Mouse (Mus musculus): ENCODE measurements at regions not wholly inside any gene's neighbourhood (a gene's known extent, or its start where the extent isn't known, plus 50 kb on each side); places are given as distances from the start of the nearest gene placed in this dataset.

GRCm38 (mm10) chr2:167878255-167878865 lies 53.5 kb upstream of the Ptpn1 start:
- ATAC-seq (ENCODE audit: extremely low read depth, insufficient number of reproducible peaks, low FRiP score, low TSS enrichment): no peak
- H3K9ac ChIP-seq: no peak overlapping the region
- H3K9me3 ChIP-seq: peaks cover 7% of the 10 kb centered on the region; the same call in 1 of the 2 replicates
- no peak overlapping the region for H3K4me2 ChIP-seq
- no peak overlapping the region for H3K4me3 ChIP-seq
- no peak overlapping the region for H3K27ac ChIP-seq (replicated peaks)
- H3K36me3 ChIP-seq: no peaks in the 10 kb centered on the region
- H3K4me1 ChIP-seq: peaks cover 14% of the 10 kb centered on the region
- WGBS: 27% methylated on average over 11 of the region's 11 CpGs
- H3K27me3 ChIP-seq (replicated peaks): no peaks in the 10 kb centered on the region; the same call in 1 of the 2 replicates

- no peak overlapping the region for H3K27ac ChIP-seq (replicated peaks)
- no peak overlapping the region for H3K4me3 ChIP-seq
- H3K9ac ChIP-seq: no peak overlapping the region; the same call in 1 of the 2 replicates
- H3K4me2 ChIP-seq: no peak overlapping the region
- 35% methylated on average over 11 of the region's 11 CpGs for WGBS
- H3K9me3 ChIP-seq: peaks cover 3% of the 10 kb centered on the region; the same call in 1 of the 2 replicates
- ATAC-seq (ENCODE audit: extremely low read depth, insufficient number of reproducible peaks, low FRiP score, low TSS enrichment): no peak
- peaks cover 4% of the 10 kb centered on the region; the same call in 1 of the 2 replicates for H3K27me3 ChIP-seq (replicated peaks)
- H3K4me1 ChIP-seq: peaks cover 14% of the 10 kb centered on the region
- no peaks in the 10 kb centered on the region for H3K36me3 ChIP-seq
Measured at GRCm38 (mm10) chr2:167877254-167877870, 54.5 kb upstream of the Ptpn1 start.

GRCm38 (mm10) chr2:167872507-167872906 lies 59.4 kb upstream of the Ptpn1 start:
- 86% methylated on average over 4 of the region's 4 CpGs for WGBS
- Histone ChIP-seq H3K4me3 (no peak overlapping the region), H3K9me3 (no peaks in the 10 kb centered on the region), H3K27ac (replicated peaks) (no peak overlapping the region), H3K9ac (no peak overlapping the region), H3K36me3 (no peaks in the 10 kb centered on the region), H3K27me3 (replicated peaks) (0 out of 2 replicates have a peak, but pooled peaks cover 11% of the 10 kb centered on the region), H3K4me2 (no peak overlapping the region), H3K4me1 (peaks cover 7% of the 10 kb centered on the region)
- ATAC-seq (ENCODE audit: extremely low read depth, insufficient number of reproducible peaks, low FRiP score, low TSS enrichment): no peak; the same call in 1 of the 2 replicates

GRCm38 (mm10) chr2:167870153-167870552 lies 61.7 kb upstream of the Ptpn1 start:
- Histone ChIP-seq H3K36me3 (no peaks in the 10 kb centered on the region), H3K9ac (no peak overlapping the region), H3K4me3 (no peak overlapping the region), H3K9me3 (no peaks in the 10 kb centered on the region), H3K4me2 (no peak overlapping the region), H3K4me1 (peaks cover 28% of the 10 kb centered on the region), H3K27me3 (replicated peaks) (0 out of 2 replicates have a peak, but pooled peaks cover 11% of the 10 kb centered on the region), H3K27ac (replicated peaks) (no peak overlapping the region)
- WGBS: 75% methylated on average over 6 of the region's 6 CpGs
- ATAC-seq (ENCODE audit: extremely low read depth, insufficient number of reproducible peaks, low FRiP score, low TSS enrichment): no peak

- H3K4me2 ChIP-seq: 0 out of 2 replicates have a peak overlapping the region, but pooled peaks have one; percentile 7
- peaks cover 59% of the 10 kb centered on the region for H3K4me1 ChIP-seq
- H3K27me3 ChIP-seq (replicated peaks): 0 out of 2 replicates have a peak, but pooled peaks cover 4% of the 10 kb centered on the region
- H3K27ac ChIP-seq (replicated peaks): peak overlapping the region; percentile 79
- 7% methylated on average over 10 of the region's 10 CpGs for WGBS
- H3K9me3 ChIP-seq: no peaks in the 10 kb centered on the region
- ATAC-seq (ENCODE audit: extremely low read depth, insufficient number of reproducible peaks, low FRiP score, low TSS enrichment): peak; percentile 81; the same call in 1 of the 2 replicates
- H3K9ac ChIP-seq: no peak overlapping the region
- no peak overlapping the region for H3K4me3 ChIP-seq
- no peaks in the 10 kb centered on the region for H3K36me3 ChIP-seq
Measured at GRCm38 (mm10) chr2:167866751-167867150, 65.1 kb upstream of the Ptpn1 start.

GRCm38 (mm10) chr2:167865525-167865924 lies 66.3 kb upstream of the Ptpn1 start:
- no peak for ATAC-seq (ENCODE audit: extremely low read depth, insufficient number of reproducible peaks, low FRiP score, low TSS enrichment)
- no peaks in the 10 kb centered on the region for H3K36me3 ChIP-seq

GRCm38 (mm10) chr2:167864672-167865071 lies 67.2 kb upstream of the Ptpn1 start:
- H3K4me3 ChIP-seq: no peak overlapping the region

More at GRCm38 (mm10) chr2:167865525-167865924, 66.3 kb upstream of the Ptpn1 start:
- no peak overlapping the region for H3K4me3 ChIP-seq
- peak overlapping the region; percentile 29; the same call in 1 of the 2 replicates for H3K9ac ChIP-seq
- peak overlapping the region; percentile 79 for H3K27ac ChIP-seq (replicated peaks)
- no peaks in the 10 kb centered on the region for H3K9me3 ChIP-seq
- H3K4me2 ChIP-seq: no peak overlapping the region
- 0 out of 2 replicates have a peak, but pooled peaks cover 4% of the 10 kb centered on the region for H3K27me3 ChIP-seq (replicated peaks)
- peaks cover 70% of the 10 kb centered on the region for H3K4me1 ChIP-seq
- WGBS: 73% methylated on average over 3 of the region's 3 CpGs

GRCm38 (mm10) chr2:167864228-167864627 lies 67.6 kb upstream of the Ptpn1 start:
- Histone ChIP-seq H3K36me3 (no peaks in the 10 kb centered on the region), H3K9me3 (no peaks in the 10 kb centered on the region), H3K4me2 (no peak overlapping the region), H3K4me1 (peaks cover 83% of the 10 kb centered on the region), H3K4me3 (no peak overlapping the region), H3K9ac (peak overlapping the region; percentile 44; the same call in 1 of the 2 replicates), H3K27me3 (replicated peaks) (no peaks in the 10 kb centered on the region), H3K27ac (replicated peaks) (peak overlapping the region; percentile 67)
- WGBS: 46% methylated on average over 8 of the region's 8 CpGs
- ATAC-seq (ENCODE audit: extremely low read depth, insufficient number of reproducible peaks, low FRiP score, low TSS enrichment): no peak

More at GRCm38 (mm10) chr2:167864672-167865071, 67.2 kb upstream of the Ptpn1 start:
- no peaks in the 10 kb centered on the region for H3K36me3 ChIP-seq
- H3K4me1 ChIP-seq: peaks cover 79% of the 10 kb centered on the region
- no peak overlapping the region for H3K4me2 ChIP-seq
- H3K27me3 ChIP-seq (replicated peaks): 0 out of 2 replicates have a peak, but pooled peaks cover 2% of the 10 kb centered on the region
- peak overlapping the region; percentile 67; the same call in 1 of the 2 replicates for H3K27ac ChIP-seq (replicated peaks)
- WGBS: 67% methylated on average over 7 of the region's 7 CpGs
- no peaks in the 10 kb centered on the region for H3K9me3 ChIP-seq
- 0 out of 2 replicates have a peak overlapping the region, but pooled peaks have one; percentile 5 for H3K9ac ChIP-seq
- no peak for ATAC-seq (ENCODE audit: extremely low read depth, insufficient number of reproducible peaks, low FRiP score, low TSS enrichment)

GRCm38 (mm10) chr2:167863616-167864015 lies 68.2 kb upstream of the Ptpn1 start:
- Histone ChIP-seq H3K9ac (peak overlapping the region; percentile 44), H3K4me2 (no peak overlapping the region), H3K27me3 (replicated peaks) (no peaks in the 10 kb centered on the region), H3K4me1 (peaks cover 83% of the 10 kb centered on the region), H3K9me3 (no peaks in the 10 kb centered on the region), H3K27ac (replicated peaks) (peak overlapping the region; percentile 67), H3K36me3 (no peaks in the 10 kb centered on the region), H3K4me3 (no peak overlapping the region)
- WGBS: 40% methylated on average over 6 of the region's 6 CpGs
- no peak for ATAC-seq (ENCODE audit: extremely low read depth, insufficient number of reproducible peaks, low FRiP score, low TSS enrichment)

- no peak overlapping the region for H3K4me2 ChIP-seq
- no peaks in the 10 kb centered on the region for H3K36me3 ChIP-seq
- no peak for ATAC-seq (ENCODE audit: extremely low read depth, insufficient number of reproducible peaks, low FRiP score, low TSS enrichment)
- H3K9me3 ChIP-seq: no peaks in the 10 kb centered on the region
- peak overlapping the region; percentile 75 for H3K27ac ChIP-seq (replicated peaks)
- 91% methylated on average over 2 of the region's 2 CpGs for WGBS
- H3K27me3 ChIP-seq (replicated peaks): no peaks in the 10 kb centered on the region
- H3K9ac ChIP-seq: peak overlapping the region; percentile 71; the same call in 1 of the 2 replicates
- peaks cover 82% of the 10 kb centered on the region for H3K4me1 ChIP-seq
- H3K4me3 ChIP-seq: no peak overlapping the region
Measured at GRCm38 (mm10) chr2:167861178-167861520, 70.7 kb upstream of the Ptpn1 start.

GRCm38 (mm10) chr2:167860457-167861177 lies 71.2 kb upstream of the Ptpn1 start:
- no peaks in the 10 kb centered on the region for H3K27me3 ChIP-seq (replicated peaks)
- peak; percentile 35; the same call in 1 of the 2 replicates for ATAC-seq (ENCODE audit: extremely low read depth, insufficient number of reproducible peaks, low FRiP score, low TSS enrichment)
- 37% methylated on average over 10 of the region's 10 CpGs for WGBS
- peak overlapping the region; percentile 7; the same call in 1 of the 2 replicates for H3K4me2 ChIP-seq
- peaks cover 77% of the 10 kb centered on the region for H3K4me1 ChIP-seq
- peak overlapping the region; percentile 75 for H3K27ac ChIP-seq (replicated peaks)
- no peaks in the 10 kb centered on the region for H3K36me3 ChIP-seq
- H3K4me3 ChIP-seq: no peak overlapping the region
- no peaks in the 10 kb centered on the region for H3K9me3 ChIP-seq
- H3K9ac ChIP-seq: peak overlapping the region; percentile 71
